Comparison of ENCODE assay signal across 16 mouse cellular contexts in the genomic region with DNA sequence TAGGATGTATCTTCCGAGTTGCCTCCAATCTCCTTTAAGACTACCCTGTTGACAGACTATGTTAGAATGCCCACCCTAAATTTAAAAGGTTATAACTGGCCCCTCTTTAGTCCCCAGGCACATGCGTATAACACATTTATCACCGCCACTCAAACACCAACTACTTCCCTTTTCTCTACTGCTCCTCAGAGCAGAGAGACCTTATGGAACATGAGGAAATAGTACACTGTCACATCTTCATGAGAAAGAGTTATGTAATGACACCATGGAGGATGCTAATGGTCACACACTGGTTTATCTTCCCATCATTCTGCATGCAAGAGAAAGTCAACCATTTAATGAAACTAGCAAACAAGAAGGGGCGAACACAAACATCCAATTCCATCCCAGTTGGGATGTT.
"Had no signal": no experiment of that assay in that cellular context is flagged by ENCODE, and none has a peak within 500 bp of the region (broad histone marks: within the 10 kb centered on the region; RNA-seq: fewer than 3 reads in every experiment).

No protein-coding gene starts in this region.

- ATAC-seq: intestine, postnatal 0 days had no signal

- H3K4me3 ChIP-seq: limb, embryonic 13.5 days; liver, embryonic 15.5 days; midbrain, embryonic 10.5 days; neural tube, embryonic 13.5 days; stomach, embryonic 15.5 days had no signal

- H3K9me3 ChIP-seq: limb, embryonic 13.5 days; liver, embryonic 15.5 days; midbrain, embryonic 10.5 days; neural tube, embryonic 13.5 days; stomach, embryonic 15.5 days had no signal

- H3K9ac ChIP-seq: limb, embryonic 13.5 days; liver, embryonic 15.5 days; lung, embryonic 14.5 days; neural tube, embryonic 13.5 days; stomach, embryonic 15.5 days had no signal

- DNase-seq: kidney, adult 9 months; kidney, postnatal 36 days; left cerebral cortex, postnatal 4 days; lung, embryonic 14.5 days; lung, postnatal 14 days; midbrain, embryonic 14.5 days; spleen, adult 18-20 months; thymus, adult 2 months; thymus, postnatal 25 days had no signal

- H3K4me2 ChIP-seq: limb, embryonic 13.5 days; liver, embryonic 15.5 days; lung, embryonic 14.5 days; neural tube, embryonic 13.5 days; stomach, embryonic 15.5 days had no signal

- H3K27me3 ChIP-seq: limb, embryonic 13.5 days; liver, embryonic 15.5 days; neural tube, embryonic 13.5 days; stomach, embryonic 15.5 days had no signal

- H3K36me3 ChIP-seq: limb, embryonic 13.5 days; liver, embryonic 15.5 days; midbrain, embryonic 10.5 days; neural tube, embryonic 13.5 days; stomach, embryonic 15.5 days had no signal

- H3K27ac ChIP-seq: kidney, postnatal 0 days; limb, embryonic 13.5 days; liver, embryonic 15.5 days; midbrain, embryonic 10.5 days; neural tube, embryonic 13.5 days; stomach, embryonic 15.5 days had no signal
